Mouse (Mus musculus): Measurements from ENCODE around the gene Cst11.
"Not testable (repeated sequence)": the region's sequence is repeated elsewhere in the genome, so short reads cannot be mapped to it uniquely, and the experiment has no call there.

Cst11 gene

GRCm38 (mm10) chr2:148771397-148771796 is at the start of gene Cst11:
Gene Cst11, minus strand, starts transcription at chr2:148771497.
- DNase-seq (ENCODE audit: low spot score): not testable (repeated sequence)

GRCm38 (mm10) chr2:148819909-148820308 is 48.6 kb upstream of the Cst11 start, which contains the start of gene Cst13:
Gene Cst13, plus strand, starts transcription at chr2:148820081.
- no peak for DNase-seq (ENCODE audit: low spot score)

- no peak for DNase-seq (ENCODE audit: low spot score)
Observed at GRCm38 (mm10) chr2:148806696-148807095, 35.4 kb upstream of the Cst11 start.

DNA sequence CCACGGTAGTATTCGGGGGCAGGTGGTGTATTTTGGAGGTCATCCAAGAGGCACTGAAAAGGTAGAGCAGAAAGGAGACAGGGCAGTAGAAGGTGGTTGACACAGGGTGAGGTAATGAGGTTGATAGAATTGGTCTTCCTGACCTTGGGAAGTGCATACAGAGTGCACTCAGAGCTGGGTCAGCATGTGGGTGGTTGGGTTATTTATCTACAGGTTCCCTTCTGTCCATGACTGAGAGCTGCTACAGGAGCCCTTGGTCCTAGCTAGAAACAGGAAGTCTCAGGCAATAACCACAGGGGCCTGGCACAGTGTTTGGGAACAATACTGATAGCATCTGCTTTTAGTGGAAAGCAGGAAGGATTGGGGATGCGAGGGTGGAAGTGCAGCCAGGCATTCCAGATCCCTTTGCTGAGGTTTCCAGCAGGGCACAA is 30.2 kb upstream of the Cst11 start:
- DNase-seq (ENCODE audit: low spot score): no peak

GRCm38 (mm10) chr2:148798485-148798884 is 27.2 kb upstream of the Cst11 start, which contains the start of gene Cst8:
Gene Cst8, plus strand, starts transcription at chr2:148798785.
- no peak for DNase-seq (ENCODE audit: low spot score)

DNA sequence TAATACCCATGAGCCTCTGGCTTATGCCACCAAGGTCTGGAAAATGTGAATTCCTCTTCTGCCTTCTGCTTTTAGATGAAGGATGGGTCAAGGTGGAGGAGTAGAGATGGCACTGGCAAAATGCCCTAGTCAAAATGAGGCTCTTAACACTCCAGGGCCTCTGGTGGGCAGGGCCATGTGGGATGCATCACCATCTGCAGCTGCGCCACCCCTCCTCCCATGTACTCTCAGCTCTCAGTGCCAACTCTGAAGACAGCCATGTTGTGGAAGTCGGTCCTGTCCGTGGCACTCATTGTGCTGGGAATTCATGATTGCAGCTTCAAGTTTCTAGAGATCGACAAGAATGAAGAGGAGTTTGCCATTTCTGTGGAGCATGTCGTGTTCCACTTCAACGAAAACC is 17.8 kb upstream of the Cst11 start, which contains the start of gene Cst12:
Gene Cst12, plus strand, starts transcription at position 220 of the 400 bp plus-strand sequence.
- peak; percentile 10 for DNase-seq (ENCODE audit: low spot score)

GRCm38 (mm10) chr2:148781709-148782108 is 10.4 kb upstream of the Cst11 start, which contains the start of gene 8030411F24Rik:
Gene 8030411F24Rik, plus strand, starts transcription at chr2:148782009.
- no peak for DNase-seq (ENCODE audit: low spot score)

GRCm38 (mm10) chr2:148763648-148764388 is 7.5 kb downstream of the Cst11 start:
- DNase-seq (ENCODE audit: low spot score): no peak

GRCm38 (mm10) chr2:148754310-148754846 is 16.9 kb downstream of the Cst11 start:
- DNase-seq (ENCODE audit: low spot score): no peak

GRCm38 (mm10) chr2:148751893-148752813 is 19.1 kb downstream of the Cst11 start:
- DNase-seq (ENCODE audit: low spot score): peak; percentile 78

DNA sequence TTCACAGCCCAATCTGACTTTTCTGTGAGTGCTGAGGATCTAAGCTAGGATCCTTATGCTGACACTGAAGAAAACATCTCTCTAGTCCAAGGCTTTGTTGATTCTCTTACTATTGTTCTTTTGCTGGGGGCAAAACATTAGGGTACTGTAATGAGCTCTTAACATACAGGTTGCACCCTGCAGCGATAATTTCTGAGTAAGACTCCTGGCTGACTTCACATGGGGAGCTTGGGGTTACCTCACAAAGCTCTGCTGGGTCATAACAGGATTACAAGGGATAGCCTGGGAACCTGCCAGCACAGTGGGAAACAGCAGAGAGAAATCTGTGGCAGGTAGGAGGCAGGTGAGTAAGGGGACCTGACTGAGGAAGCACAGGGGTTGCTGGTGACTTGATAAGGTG is 21.2 kb downstream of the Cst11 start, which contains the start of gene Cstl1:
Gene Cstl1, plus strand, starts transcription at position 301 of the 400 bp plus-strand sequence.
- no peak for DNase-seq (ENCODE audit: low spot score)

GRCm38 (mm10) chr2:148743846-148744407 is 27.4 kb downstream of the Cst11 start:
- no peak for DNase-seq (ENCODE audit: low spot score)

DNA sequence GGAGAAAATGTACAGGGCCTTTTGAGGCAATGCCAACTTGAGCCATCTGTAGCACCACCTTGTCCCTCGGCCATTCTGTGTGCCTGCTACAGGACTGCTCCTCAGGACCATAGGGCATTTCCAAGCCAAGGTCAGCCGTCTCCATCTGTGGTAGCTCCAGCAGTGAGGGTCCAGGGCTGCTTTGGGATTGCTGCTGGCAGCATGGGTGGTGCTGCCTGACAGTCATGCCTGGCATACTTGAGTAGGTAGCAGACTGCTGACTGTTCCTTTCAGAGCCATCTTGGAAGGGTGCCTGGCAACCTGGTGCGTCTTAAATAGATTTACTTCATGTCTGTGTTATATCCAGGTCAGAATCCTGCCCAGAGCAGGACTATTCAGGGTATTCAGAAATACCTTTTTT is 28.3 kb downstream of the Cst11 start:
- DNase-seq (ENCODE audit: low spot score): peak; percentile 33

GRCm38 (mm10) chr2:148732327-148733000 is 38.8 kb downstream of the Cst11 start, which contains the start of gene Napb:
Gene Napb, minus strand, starts transcription at chr2:148732467.
- DNase-seq (ENCODE audit: low spot score): peak; percentile 95

DNA sequence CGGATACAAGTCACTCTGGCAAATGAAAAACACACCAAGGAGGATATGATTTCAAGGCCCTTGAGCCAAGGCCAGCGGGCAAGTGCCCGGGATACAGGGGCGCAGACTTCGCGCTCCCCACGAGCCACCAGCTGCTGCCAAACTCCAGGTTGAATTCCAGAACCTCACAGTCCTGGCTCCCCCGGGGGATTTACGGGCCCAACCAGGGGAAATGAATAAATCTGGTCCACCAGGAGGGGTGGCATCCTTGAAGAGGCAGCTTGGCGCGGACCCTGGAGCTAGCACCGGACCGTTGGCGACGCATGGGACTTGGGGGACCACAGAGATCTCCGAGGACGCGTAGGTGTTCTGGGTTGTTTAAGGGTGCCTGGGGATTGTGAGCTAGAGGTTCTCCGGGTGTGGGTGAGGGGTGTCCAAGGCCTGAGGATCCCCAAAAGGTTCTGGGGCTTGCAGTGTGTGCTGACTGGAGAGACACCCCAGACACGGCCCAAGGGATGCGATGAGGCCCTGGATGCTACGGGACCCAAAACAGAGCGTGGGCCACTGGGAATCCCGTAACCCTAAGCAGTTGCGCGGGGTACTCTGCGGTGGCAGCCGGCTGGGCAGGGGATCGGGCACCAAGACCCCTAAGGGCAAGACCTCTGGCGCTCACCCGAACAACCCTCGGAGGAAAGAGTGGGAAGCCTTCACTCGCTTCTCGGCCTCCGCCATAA is 39.5 kb downstream of the Cst11 start:
- DNase-seq (ENCODE audit: low spot score): peak; percentile 38

DNA sequence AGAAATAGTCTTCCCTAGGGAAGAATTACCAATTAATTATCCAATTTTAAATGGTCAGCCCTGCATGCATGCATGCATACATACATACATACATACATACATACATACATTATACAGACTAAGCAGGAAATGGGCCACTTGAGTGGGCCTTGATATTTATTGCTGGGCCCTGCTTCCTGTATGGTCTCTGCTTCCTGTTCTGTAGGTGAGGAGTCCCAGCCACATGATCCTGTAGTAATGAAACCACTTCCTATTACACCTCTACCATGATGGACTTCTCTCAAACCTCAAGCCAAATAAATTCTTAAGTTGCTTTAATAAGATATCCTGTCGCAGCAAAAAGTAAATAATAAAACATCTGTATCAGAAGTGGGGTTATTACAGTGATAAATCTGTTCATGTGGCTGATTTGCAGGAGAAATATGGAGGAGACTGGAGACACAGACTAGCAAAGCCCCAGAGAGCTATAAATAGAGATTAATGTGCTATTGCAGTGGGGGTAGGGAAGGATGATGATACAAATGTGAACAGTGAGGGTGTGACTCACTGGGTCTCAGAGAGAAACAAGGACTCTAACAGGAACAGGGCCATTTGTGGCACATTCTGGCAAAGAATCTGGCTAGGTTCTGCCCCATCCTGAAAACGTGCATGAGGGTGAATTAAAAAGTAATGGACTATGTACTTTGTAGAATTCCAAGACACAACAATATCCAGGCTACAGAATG is 51.9 kb downstream of the Cst11 start:
- no peak for DNase-seq (ENCODE audit: low spot score)
